Mouse (Mus musculus) midbrain, embryonic 11.5 days (tissue): ENCODE results near the gene Otop2. TPM values are rescaled to one million over a fixed set of nuclear protein-coding genes. Genes with fewer than 3 reads are reported as not detected.

ENCODE experiments used
- ATAC-seq: fragments of 200-750 bp; cut with Nextera tagmentation; 2 replicates; pipeline ENCODE4 v1.8.0; 2017; ENCODE audit warnings: moderate TSS enrichment, moderate library complexity; ENCODE audit not compliant: low FRiP score
- DNase-seq: peaks from one replicate; pipeline ENCODE4 v3.0.0; 2015; ENCODE audit warnings: low spot score; ENCODE audit errors: missing footprints
- H3K27ac ChIP-seq: fragments of 300-500 bp; sonication (generic); 2 replicates; pipeline ENCODE4 v1.5.1; 2014; ENCODE audit warnings: low read depth, low read length
- H3K27me3 ChIP-seq: fragments of 300-500 bp; sonication (generic); 2 replicates; pipeline ENCODE4 v1.6.1; 2014; ENCODE audit warnings: mild to moderate bottlenecking, low read length, moderate library complexity, mixed read lengths; ENCODE audit not compliant: control insufficient read depth, insufficient read depth
- H3K36me3 ChIP-seq: fragments of 300-500 bp; sonication (generic); 2 replicates; pipeline ENCODE4 v1.6.1; 2014; ENCODE audit warnings: mild to moderate bottlenecking, low read length, moderate library complexity, mixed read lengths; ENCODE audit not compliant: control insufficient read depth, insufficient read depth
- H3K4me1 ChIP-seq: fragments of 300-500 bp; sonication (generic); 2 replicates; pipeline ENCODE4 v1.6.1; 2014; ENCODE audit warnings: low read length; ENCODE audit not compliant: control insufficient read depth, insufficient read depth
- H3K4me2 ChIP-seq: fragments of 300-500 bp; sonication (generic); 2 replicates; pipeline ENCODE4 v1.6.1; 2014; ENCODE audit warnings: mild to moderate bottlenecking, moderate library complexity
- H3K4me3 ChIP-seq: fragments of 300-500 bp; sonication (generic); 2 replicates; pipeline ENCODE4 v1.5.1; 2014; ENCODE audit warnings: low read depth, low read length
- H3K9ac ChIP-seq: fragments of 300-500 bp; sonication (generic); 2 replicates; pipeline ENCODE4 v1.6.1; 2014; ENCODE audit warnings: low read length
- H3K9me3 ChIP-seq: fragments of 300-500 bp; sonication (generic); 2 replicates; pipeline ENCODE4 v1.6.1; 2016; ENCODE audit warnings: low read length; ENCODE audit not compliant: control insufficient read depth
- WGBS: fragments of 180-500 bp; shearing (Covaris S2); extraction: QIAGEN DNeasy Blood & Tissue Kit; methylation state at CpG from one replicate; pipeline ENCODE4 v1.1.7; 2014; 5-methylcytosine and 5-hydroxymethylcytosine counted together
- polyA plus RNA-seq: library from polyadenylated mRNA; unstranded; fragments of >200 nt; fragmentation: Nextera tagmentation; extraction: Ambion mirVana; gene quantifications from 2 replicates; pipeline ENCODE4 v1.2.1, GENCODE M21; 2014

The Otop2 gene
- polyA plus RNA-seq, 1 experiment from 2014 or later = not detected

DNA sequence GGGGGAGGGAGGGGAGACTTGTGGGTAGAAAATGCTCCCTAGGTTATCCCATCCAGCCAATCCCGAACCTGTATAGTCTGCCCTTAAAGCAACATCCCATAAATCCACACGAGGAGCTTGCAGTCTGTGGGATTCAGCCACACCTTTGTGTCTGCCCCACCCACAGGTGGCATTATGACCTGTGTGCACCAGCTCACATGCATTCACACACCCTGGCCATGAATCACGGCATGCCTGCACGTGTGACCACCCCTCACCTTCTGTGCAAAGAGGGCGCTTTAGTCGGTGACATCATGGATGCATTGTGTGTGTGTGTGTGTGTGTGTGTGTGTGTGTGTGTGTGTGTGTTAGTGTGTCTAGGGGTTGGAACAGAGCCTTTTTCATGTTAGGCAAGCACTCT, 34.9 kb downstream of the Otop2 start:
- H3K9me3 ChIP-seq = no peaks in the 10 kb centered on the region
- no peaks in the 10 kb centered on the region for H3K4me1 ChIP-seq
- 80% methylated on average over 6 of the region's 6 CpGs for WGBS
- no peak overlapping the region for H3K27ac ChIP-seq
- no peak overlapping the region for H3K4me2 ChIP-seq
- ATAC-seq (no peak), DNase-seq (no peak)
- peaks cover 3% of the 10 kb centered on the region; the same call in 1 of the 2 replicates for H3K27me3 ChIP-seq
- H3K4me3 ChIP-seq = no peak overlapping the region
- H3K36me3 ChIP-seq = no peaks in the 10 kb centered on the region
- no peak overlapping the region for H3K9ac ChIP-seq

DNA sequence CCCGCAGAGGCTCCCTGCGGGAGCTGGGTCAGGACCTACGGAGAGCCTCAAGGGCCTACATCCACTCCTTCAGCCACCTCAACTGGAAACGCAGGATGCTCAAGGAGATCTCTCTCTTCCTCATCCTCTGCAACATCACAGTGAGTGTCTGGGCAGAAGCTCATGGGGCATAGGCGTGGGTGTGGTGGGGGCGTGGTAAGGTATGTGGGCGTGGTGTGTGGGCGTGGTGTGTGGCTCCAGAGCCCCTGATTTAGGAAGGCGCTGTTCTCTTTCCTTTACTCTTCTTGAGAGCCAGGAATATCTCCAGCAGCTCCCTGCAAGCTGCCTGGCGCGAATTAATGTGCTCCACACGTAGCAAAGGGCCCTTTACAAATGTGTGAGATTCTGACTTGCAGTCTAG, 38.0 kb downstream of the Otop2 start:
- ATAC-seq = no peak
- H3K27me3 ChIP-seq = peaks cover 3% of the 10 kb centered on the region; the same call in 1 of the 2 replicates
- 11% methylated on average over 12 of the region's 12 CpGs for WGBS

DNA sequence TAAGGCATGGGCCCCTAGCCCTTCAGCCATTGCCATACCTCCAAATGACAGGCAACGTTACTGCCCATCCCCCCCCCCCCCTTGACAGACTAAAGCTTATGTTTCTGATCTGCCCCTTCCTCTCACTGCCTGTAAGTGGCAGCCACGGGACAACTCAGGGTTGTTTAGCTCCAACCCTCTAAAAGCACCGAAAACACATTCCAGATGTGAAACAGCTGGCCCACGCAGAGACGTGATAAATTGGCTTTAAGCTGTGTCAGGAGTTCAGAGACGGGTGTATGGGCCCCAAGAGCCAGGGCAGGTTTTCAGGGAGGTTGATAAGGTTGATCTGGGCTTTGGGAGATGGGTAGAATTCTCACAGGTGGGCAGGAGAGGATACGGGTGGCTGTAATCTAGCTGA, 38.6 kb downstream of the Otop2 start:
- H3K27ac ChIP-seq = no peak overlapping the region
- H3K9ac ChIP-seq = no peak overlapping the region
- no peaks in the 10 kb centered on the region for H3K9me3 ChIP-seq
- no peak overlapping the region for H3K4me2 ChIP-seq
- H3K36me3 ChIP-seq = no peaks in the 10 kb centered on the region
- no peak for ATAC-seq
- no peaks in the 10 kb centered on the region for H3K4me1 ChIP-seq
- peaks cover 3% of the 10 kb centered on the region; the same call in 1 of the 2 replicates for H3K27me3 ChIP-seq
- 45% methylated on average over 7 of the region's 7 CpGs for WGBS
- no peak for DNase-seq
- H3K4me3 ChIP-seq = no peak overlapping the region

More for the DNA sequence above, 38.0 kb downstream of the Otop2 start:
- Histone ChIP-seq H3K36me3 (no peaks in the 10 kb centered on the region), H3K9ac (no peak overlapping the region), H3K4me3 (no peak overlapping the region), H3K9me3 (no peaks in the 10 kb centered on the region), H3K4me1 (no peaks in the 10 kb centered on the region), H3K4me2 (no peak overlapping the region), H3K27ac (no peak overlapping the region)
- no peak for DNase-seq

DNA sequence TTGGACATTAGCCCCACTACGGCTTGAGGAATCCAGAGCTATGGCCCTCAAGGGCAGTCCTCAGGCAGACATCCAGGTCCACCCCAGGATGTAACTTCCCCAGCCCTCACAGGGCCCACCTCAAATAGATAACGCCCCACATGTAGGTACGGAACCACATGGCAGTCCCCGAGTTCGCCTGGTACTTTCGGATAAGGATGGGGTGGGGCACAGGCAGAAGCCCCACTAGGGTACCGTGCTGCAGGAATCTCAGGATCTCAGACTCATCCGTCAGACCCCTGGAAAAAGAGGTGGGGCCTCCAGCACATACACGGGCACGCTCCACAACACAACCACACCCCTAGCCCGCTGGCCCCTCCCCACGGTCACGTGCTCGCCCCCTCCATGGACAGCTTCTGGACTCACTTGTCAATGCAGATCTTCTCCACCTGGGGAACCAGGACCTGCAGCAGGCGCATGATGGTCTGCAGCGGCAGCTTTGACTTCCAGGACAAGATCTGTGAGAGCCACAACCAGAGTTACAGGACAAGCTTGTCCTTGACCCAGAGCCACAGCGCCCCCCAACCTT, 41.8 kb downstream of the Otop2 start:
- H3K4me3 ChIP-seq = no peak overlapping the region
- no peaks in the 10 kb centered on the region for H3K4me1 ChIP-seq
- DNase-seq = no peak
- peaks cover 3% of the 10 kb centered on the region; the same call in 1 of the 2 replicates for H3K27me3 ChIP-seq
- H3K27ac ChIP-seq = no peak overlapping the region
- ATAC-seq = no peak
- no peaks in the 10 kb centered on the region for H3K9me3 ChIP-seq
- no peak overlapping the region for H3K9ac ChIP-seq
- 60% methylated on average over 17 of the region's 17 CpGs for WGBS
- no peaks in the 10 kb centered on the region for H3K36me3 ChIP-seq
- H3K4me2 ChIP-seq = no peak overlapping the region

DNA sequence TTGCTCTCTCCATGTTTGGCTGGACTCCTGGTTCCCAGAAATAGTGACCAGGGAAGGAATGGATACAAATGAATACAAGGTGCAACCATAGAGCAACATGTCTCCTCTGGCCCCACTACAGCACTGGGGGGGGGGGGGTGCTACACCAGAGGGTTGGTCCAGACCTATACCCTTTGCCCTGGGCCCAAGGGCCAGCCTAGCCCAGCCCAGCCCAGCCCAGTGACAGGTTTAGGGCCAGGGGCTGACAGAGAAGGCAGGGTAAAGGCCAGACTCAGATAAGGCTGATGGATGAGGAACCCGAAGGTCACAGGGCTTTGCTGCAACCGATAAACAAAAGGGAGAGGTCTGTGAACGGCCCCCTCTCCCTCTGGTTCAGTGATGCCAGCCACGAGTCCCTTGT, 43.0 kb downstream of the Otop2 start:
- Histone ChIP-seq H3K4me2 (no peak overlapping the region), H3K9ac (no peak overlapping the region), H3K27ac (no peak overlapping the region), H3K9me3 (no peaks in the 10 kb centered on the region), H3K27me3 (no peaks in the 10 kb centered on the region), H3K4me3 (no peak overlapping the region), H3K36me3 (no peaks in the 10 kb centered on the region), H3K4me1 (no peaks in the 10 kb centered on the region)
- WGBS = 77% methylated on average over 4 of the region's 4 CpGs
- DNase-seq (no peak), ATAC-seq (no peak)

DNA sequence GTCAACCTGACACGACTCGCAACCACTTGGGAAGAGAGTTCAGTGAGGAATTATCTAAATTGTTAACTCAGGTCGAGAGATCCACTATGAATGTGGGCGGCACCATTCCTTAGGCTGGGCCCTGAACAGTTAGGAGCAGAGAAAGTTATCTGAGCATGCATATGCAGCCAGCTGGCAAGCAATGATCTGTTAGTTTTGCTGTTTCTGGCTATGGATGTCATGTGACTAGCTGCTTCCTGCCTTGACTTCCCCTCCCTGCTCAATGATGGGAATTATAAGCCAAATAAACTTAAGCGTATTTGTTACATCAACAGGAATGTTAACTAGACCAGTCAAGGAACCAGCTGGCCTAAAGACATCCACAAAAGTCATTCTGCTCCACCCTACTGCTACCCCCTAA, 46.4 kb downstream of the Otop2 start:
- ATAC-seq (no peak), DNase-seq (no peak)
- H3K4me2 ChIP-seq = no peak overlapping the region
- H3K9me3 ChIP-seq = no peaks in the 10 kb centered on the region
- no peak overlapping the region for H3K27ac ChIP-seq
- no peak overlapping the region for H3K4me3 ChIP-seq
- H3K9ac ChIP-seq = no peak overlapping the region
- no peaks in the 10 kb centered on the region for H3K27me3 ChIP-seq
- 93% methylated on average over 5 of the region's 5 CpGs for WGBS
- no peaks in the 10 kb centered on the region for H3K4me1 ChIP-seq
- H3K36me3 ChIP-seq = no peaks in the 10 kb centered on the region

DNA sequence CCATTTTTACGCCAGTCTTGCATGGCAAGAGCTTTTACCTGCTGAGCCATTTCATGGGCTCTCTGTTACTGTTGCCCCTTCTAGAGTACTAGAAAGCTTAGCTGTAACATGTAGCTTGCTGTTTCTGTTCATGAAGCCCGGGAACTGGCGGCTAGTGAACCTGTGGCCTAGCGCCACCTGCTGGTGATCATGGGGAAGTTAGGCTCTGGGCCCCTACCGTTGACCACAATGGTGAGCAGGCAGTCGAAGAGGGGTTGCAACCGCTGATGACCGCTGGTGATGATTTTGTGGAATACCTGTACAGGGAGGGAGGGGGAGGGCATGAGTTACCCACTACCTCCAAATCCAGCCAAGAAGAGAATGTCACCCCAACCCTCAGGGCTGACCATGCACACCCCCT, 47.2 kb downstream of the Otop2 start:
- WGBS = 13% methylated on average over 8 of the region's 8 CpGs
- Histone ChIP-seq H3K9me3 (no peaks in the 10 kb centered on the region), H3K9ac (no peak overlapping the region), H3K4me2 (no peak overlapping the region), H3K4me3 (no peak overlapping the region), H3K4me1 (peaks cover 2% of the 10 kb centered on the region; the same call in 1 of the 2 replicates), H3K36me3 (no peaks in the 10 kb centered on the region), H3K27ac (no peak overlapping the region), H3K27me3 (no peaks in the 10 kb centered on the region)
- DNase-seq = peak; percentile 96
- peak; percentile 57; the same call in 1 of the 2 replicates for ATAC-seq

DNA sequence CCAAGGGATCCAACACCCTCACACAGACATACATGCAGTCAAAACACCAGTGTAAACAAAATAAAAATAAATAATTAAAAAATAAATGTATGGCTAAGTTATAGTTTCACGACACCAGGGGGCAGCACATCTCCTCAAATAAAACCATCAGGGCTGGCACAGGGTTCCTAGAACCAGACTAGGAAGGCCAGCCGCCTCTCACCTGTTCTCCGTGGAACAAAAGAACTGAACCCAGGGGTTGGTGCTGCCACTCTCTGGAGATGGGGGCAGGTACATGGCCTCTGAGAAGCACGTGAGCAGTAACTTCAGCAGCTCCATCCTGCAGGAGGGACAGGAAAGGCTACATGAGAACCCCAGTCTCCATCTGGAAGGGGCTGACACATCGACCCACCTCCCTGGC, 51.5 kb downstream of the Otop2 start:
- 17% methylated on average over 5 of the region's 5 CpGs for WGBS
- Histone ChIP-seq H3K4me3 (no peak overlapping the region), H3K9me3 (no peaks in the 10 kb centered on the region), H3K4me2 (no peak overlapping the region), H3K27ac (no peak overlapping the region), H3K4me1 (peaks cover 2% of the 10 kb centered on the region; the same call in 1 of the 2 replicates), H3K9ac (no peak overlapping the region), H3K36me3 (no peaks in the 10 kb centered on the region), H3K27me3 (no peaks in the 10 kb centered on the region)
- DNase-seq = peak; percentile 91
- ATAC-seq = peak; percentile 65; the same call in 1 of the 2 replicates

DNA sequence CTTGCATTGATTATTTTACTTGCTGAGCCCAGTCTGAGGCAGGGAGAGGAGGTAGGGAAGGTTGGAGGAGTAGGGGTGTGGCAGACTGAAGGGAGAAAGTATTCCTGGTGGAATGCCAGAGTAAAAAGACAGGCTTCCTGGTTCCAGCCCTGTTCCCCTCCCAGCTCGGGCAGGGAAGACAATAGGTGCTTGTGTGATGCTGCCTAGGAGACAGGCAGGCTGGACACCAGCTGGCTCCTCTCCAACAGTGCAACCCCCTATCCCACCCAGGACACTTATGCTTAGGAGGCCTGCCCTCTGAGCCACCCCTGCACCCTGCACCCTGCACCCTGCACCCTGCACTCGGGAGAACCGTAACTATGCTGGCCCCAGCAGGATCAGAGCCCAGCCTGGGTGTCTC, 52.3 kb downstream of the Otop2 start:
- 0 out of 2 replicates have a peak, but pooled peaks have one; percentile 40 for ATAC-seq
- DNase-seq = peak; percentile 85

More for the DNA sequence above, 52.3 kb downstream of the Otop2 start:
- Histone ChIP-seq H3K27ac (no peak overlapping the region), H3K36me3 (no peaks in the 10 kb centered on the region), H3K4me1 (peaks cover 2% of the 10 kb centered on the region; the same call in 1 of the 2 replicates), H3K9me3 (no peaks in the 10 kb centered on the region), H3K4me3 (no peak overlapping the region), H3K27me3 (no peaks in the 10 kb centered on the region), H3K9ac (no peak overlapping the region), H3K4me2 (no peak overlapping the region)
- 61% methylated on average over 3 of the region's 3 CpGs for WGBS
